Mouse (Mus musculus): Measurements from ENCODE around the gene Otud7a. TPM values are rescaled to one million over a fixed set of nuclear protein-coding genes. Genes with fewer than 3 reads are reported as not detected.
"Not testable (repeated sequence)": the region's sequence is repeated elsewhere in the genome, so short reads cannot be mapped to it uniquely, and the experiment has no call there.

Otud7a gene
- polyA plus RNA-seq, 1 experiment from 2014 or later: 3.2 TPM

- WGBS: 82% methylated on average over 3 of the region's 3 CpGs
- Histone ChIP-seq H3K4me1 (ENCODE audit: control insufficient read depth, insufficient read depth, low read depth, low read length) (peaks cover 15% of the 10 kb centered on the region), H3K9me3 (ENCODE audit: control insufficient read depth, low read length) (no peaks in the 10 kb centered on the region), H3K36me3 (ENCODE audit: control insufficient read depth, insufficient read depth, low read length) (no peaks in the 10 kb centered on the region), H3K9ac (ENCODE audit: low read depth, low read length) (no peak overlapping the region), H3K4me3 (ENCODE audit: low read length) (no peak overlapping the region), H3K4me2 (ENCODE audit: low read length) (no peak overlapping the region), H3K27ac (ENCODE audit: low read depth, low read length) (no peak overlapping the region), H3K27me3 (replicated peaks; ENCODE audit: control insufficient read depth, insufficient read depth, low read length) (no peaks in the 10 kb centered on the region)
- ATAC-seq: no peak
Measured at GRCm38 (mm10) chr7:63665496-63665895, 220.9 kb downstream of the Otud7a start.

DNA sequence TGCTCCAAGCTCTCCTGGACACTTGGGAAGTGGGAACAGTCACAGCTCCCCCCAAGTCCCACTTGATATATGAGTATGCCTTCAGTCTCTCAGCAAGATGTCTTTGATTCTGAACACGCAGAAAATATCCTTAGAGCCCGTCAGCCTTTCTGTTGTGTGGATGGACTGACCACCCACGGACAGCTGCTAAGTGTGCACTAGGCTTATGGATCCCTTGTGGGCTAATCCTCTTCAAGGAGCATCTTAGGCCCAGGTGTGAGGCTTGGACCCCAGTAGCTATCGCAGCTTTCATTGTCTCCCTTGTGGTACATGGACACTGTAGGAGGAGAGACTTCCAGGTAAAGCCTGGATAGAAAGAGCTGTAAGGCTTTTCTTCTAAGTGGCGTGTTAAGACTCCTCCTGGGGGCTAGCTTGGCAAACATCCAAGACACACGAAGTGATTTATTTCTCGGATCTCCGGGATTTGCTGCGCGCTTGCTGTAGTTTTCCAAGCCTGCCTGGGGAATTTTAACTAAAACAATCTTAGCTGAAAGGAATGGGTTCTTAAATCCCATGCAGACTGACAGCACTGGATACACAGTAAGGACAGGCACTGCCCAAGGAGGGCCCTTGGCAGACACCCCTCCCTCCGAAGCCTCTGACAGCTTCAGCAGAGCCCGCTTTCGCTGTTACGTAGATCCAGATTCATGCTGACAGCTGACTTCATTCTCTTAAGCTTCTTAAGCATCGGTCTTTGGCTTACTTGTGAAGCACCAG is 223.6 kb downstream of the Otud7a start:
- peak overlapping the region; percentile 56 for H3K27ac ChIP-seq (ENCODE audit: low read depth, low read length)
- H3K27me3 ChIP-seq (replicated peaks; ENCODE audit: control insufficient read depth, insufficient read depth, low read length): no peaks in the 10 kb centered on the region
- H3K9me3 ChIP-seq (ENCODE audit: control insufficient read depth, low read length): no peaks in the 10 kb centered on the region
- no peak overlapping the region for H3K9ac ChIP-seq (ENCODE audit: low read depth, low read length)
- peak overlapping the region; percentile 13 for H3K4me2 ChIP-seq (ENCODE audit: low read length)
- H3K36me3 ChIP-seq (ENCODE audit: control insufficient read depth, insufficient read depth, low read length): no peaks in the 10 kb centered on the region
- peaks cover 15% of the 10 kb centered on the region for H3K4me1 ChIP-seq (ENCODE audit: control insufficient read depth, insufficient read depth, low read depth, low read length)
- no peak overlapping the region for H3K4me3 ChIP-seq (ENCODE audit: low read length)
- ATAC-seq: peak; percentile 51
- WGBS: 28% methylated on average over 15 of the region's 15 CpGs

- 55% methylated on average over 14 of the region's 14 CpGs for WGBS
- no peak overlapping the region for H3K4me3 ChIP-seq (ENCODE audit: low read length)
- peaks cover 15% of the 10 kb centered on the region for H3K4me1 ChIP-seq (ENCODE audit: control insufficient read depth, insufficient read depth, low read depth, low read length)
- no peaks in the 10 kb centered on the region for H3K9me3 ChIP-seq (ENCODE audit: control insufficient read depth, low read length)
- H3K27ac ChIP-seq (ENCODE audit: low read depth, low read length): peak overlapping the region; percentile 30
- no peaks in the 10 kb centered on the region for H3K27me3 ChIP-seq (replicated peaks; ENCODE audit: control insufficient read depth, insufficient read depth, low read length)
- H3K9ac ChIP-seq (ENCODE audit: low read depth, low read length): no peak overlapping the region
- no peaks in the 10 kb centered on the region for H3K36me3 ChIP-seq (ENCODE audit: control insufficient read depth, insufficient read depth, low read length)
- no peak overlapping the region; the same call in 1 of the 2 replicates for H3K4me2 ChIP-seq (ENCODE audit: low read length)
- peak; percentile 73 for ATAC-seq
Measured at GRCm38 (mm10) chr7:63668951-63669350, 224.4 kb downstream of the Otud7a start.

DNA sequence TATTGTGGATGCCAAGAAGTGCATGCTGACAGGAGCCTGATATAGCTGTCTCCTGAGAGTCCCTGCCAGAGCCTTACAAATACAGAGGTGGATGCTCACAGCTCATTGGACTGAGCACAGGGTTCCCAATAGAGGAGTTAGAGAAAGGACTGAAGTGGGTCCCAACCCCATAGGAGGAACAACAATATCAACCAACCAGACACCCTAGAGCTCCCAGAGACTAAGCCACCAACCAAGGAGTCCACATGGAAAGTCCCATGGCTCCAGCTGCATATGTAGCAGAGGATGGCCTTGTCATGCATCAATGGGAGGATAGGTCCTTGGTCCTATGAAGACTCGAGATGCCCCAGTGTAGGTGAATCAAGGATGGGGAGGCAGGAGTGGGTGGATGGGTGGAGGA is 226.4 kb downstream of the Otud7a start:
- H3K9ac ChIP-seq (ENCODE audit: low read depth, low read length); H3K9me3 ChIP-seq (ENCODE audit: control insufficient read depth, low read length); H3K4me2 ChIP-seq (ENCODE audit: low read length); H3K27ac ChIP-seq (ENCODE audit: low read depth, low read length); H3K36me3 ChIP-seq (ENCODE audit: control insufficient read depth, insufficient read depth, low read length); H3K27me3 ChIP-seq (replicated peaks; ENCODE audit: control insufficient read depth, insufficient read depth, low read length); ATAC-seq; H3K4me3 ChIP-seq (ENCODE audit: low read length): not testable (repeated sequence)
- peaks cover 15% of the 10 kb centered on the region for H3K4me1 ChIP-seq (ENCODE audit: control insufficient read depth, insufficient read depth, low read depth, low read length)
- 95% methylated on average over 1 of the region's 1 CpGs for WGBS

GRCm38 (mm10) chr7:63671904-63672303 is 227.4 kb downstream of the Otud7a start:
- ATAC-seq: peak; percentile 73

GRCm38 (mm10) chr7:63676631-63677030 is 232.1 kb downstream of the Otud7a start:
- WGBS: 92% methylated on average over 5 of the region's 5 CpGs
- H3K4me1 ChIP-seq (ENCODE audit: control insufficient read depth, insufficient read depth, low read depth, low read length): no peaks in the 10 kb centered on the region
- no peaks in the 10 kb centered on the region for H3K9me3 ChIP-seq (ENCODE audit: control insufficient read depth, low read length)
- H3K9ac ChIP-seq (ENCODE audit: low read depth, low read length): no peak overlapping the region
- H3K4me2 ChIP-seq (ENCODE audit: low read length): no peak overlapping the region
- no peak overlapping the region for H3K27ac ChIP-seq (ENCODE audit: low read depth, low read length)
- no peaks in the 10 kb centered on the region for H3K36me3 ChIP-seq (ENCODE audit: control insufficient read depth, insufficient read depth, low read length)
- ATAC-seq: no peak
- H3K27me3 ChIP-seq (replicated peaks; ENCODE audit: control insufficient read depth, insufficient read depth, low read length): no peaks in the 10 kb centered on the region
- H3K4me3 ChIP-seq (ENCODE audit: low read length): no peak overlapping the region

More at GRCm38 (mm10) chr7:63671904-63672303, 227.4 kb downstream of the Otud7a start:
- Histone ChIP-seq H3K9ac (ENCODE audit: low read depth, low read length) (no peak overlapping the region), H3K4me2 (ENCODE audit: low read length) (no peak overlapping the region), H3K4me1 (ENCODE audit: control insufficient read depth, insufficient read depth, low read depth, low read length) (peaks cover 15% of the 10 kb centered on the region), H3K36me3 (ENCODE audit: control insufficient read depth, insufficient read depth, low read length) (no peaks in the 10 kb centered on the region), H3K9me3 (ENCODE audit: control insufficient read depth, low read length) (no peaks in the 10 kb centered on the region), H3K27me3 (replicated peaks; ENCODE audit: control insufficient read depth, insufficient read depth, low read length) (no peaks in the 10 kb centered on the region), H3K27ac (ENCODE audit: low read depth, low read length) (no peak overlapping the region), H3K4me3 (ENCODE audit: low read length) (no peak overlapping the region)
- 20% methylated on average over 3 of the region's 3 CpGs for WGBS

DNA sequence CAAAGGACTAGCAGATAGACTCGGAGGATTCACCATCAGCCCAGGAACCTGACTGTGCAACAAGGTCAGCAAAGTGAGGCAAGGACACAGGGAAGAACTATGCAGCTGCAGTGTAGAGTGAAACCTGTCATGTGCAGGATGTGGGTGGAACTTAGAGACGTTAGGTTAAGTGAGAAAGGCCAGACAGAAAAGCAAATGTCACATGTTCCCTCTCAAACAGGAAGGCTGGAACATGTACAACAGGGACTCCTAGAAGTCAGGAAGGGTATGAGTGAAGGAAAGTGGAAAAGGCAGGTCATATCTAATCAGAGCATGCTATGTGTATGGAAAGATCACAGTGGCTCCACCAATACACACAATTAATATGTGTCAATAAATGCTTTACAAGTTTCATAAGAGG is 232.6 kb downstream of the Otud7a start:
- no peak overlapping the region for H3K4me3 ChIP-seq (ENCODE audit: low read length)

GRCm38 (mm10) chr7:63687056-63687455 is 242.5 kb downstream of the Otud7a start:
- H3K4me3 ChIP-seq (ENCODE audit: low read length): no peak overlapping the region
- H3K9me3 ChIP-seq (ENCODE audit: control insufficient read depth, low read length): no peaks in the 10 kb centered on the region
- H3K4me2 ChIP-seq (ENCODE audit: low read length): no peak overlapping the region
- WGBS: 89% methylated on average over 4 of the region's 4 CpGs
- H3K27ac ChIP-seq (ENCODE audit: low read depth, low read length): no peak overlapping the region
- H3K4me1 ChIP-seq (ENCODE audit: control insufficient read depth, insufficient read depth, low read depth, low read length): no peaks in the 10 kb centered on the region
- H3K36me3 ChIP-seq (ENCODE audit: control insufficient read depth, insufficient read depth, low read length): no peaks in the 10 kb centered on the region
- ATAC-seq: no peak
- H3K27me3 ChIP-seq (replicated peaks; ENCODE audit: control insufficient read depth, insufficient read depth, low read length): no peaks in the 10 kb centered on the region
- no peak overlapping the region for H3K9ac ChIP-seq (ENCODE audit: low read depth, low read length)

More for the DNA sequence above, 232.6 kb downstream of the Otud7a start:
- Histone ChIP-seq H3K4me2 (ENCODE audit: low read length) (no peak overlapping the region), H3K27me3 (replicated peaks; ENCODE audit: control insufficient read depth, insufficient read depth, low read length) (no peaks in the 10 kb centered on the region), H3K27ac (ENCODE audit: low read depth, low read length) (no peak overlapping the region), H3K36me3 (ENCODE audit: control insufficient read depth, insufficient read depth, low read length) (no peaks in the 10 kb centered on the region), H3K9me3 (ENCODE audit: control insufficient read depth, low read length) (no peaks in the 10 kb centered on the region), H3K9ac (ENCODE audit: low read depth, low read length) (no peak overlapping the region), H3K4me1 (ENCODE audit: control insufficient read depth, insufficient read depth, low read depth, low read length) (no peaks in the 10 kb centered on the region)
- WGBS: 61% methylated on average over 2 of the region's 2 CpGs
- no peak for ATAC-seq

- Histone ChIP-seq H3K36me3 (ENCODE audit: control insufficient read depth, insufficient read depth, low read length) (no peaks in the 10 kb centered on the region), H3K4me2 (ENCODE audit: low read length) (no peak overlapping the region), H3K4me3 (ENCODE audit: low read length) (no peak overlapping the region), H3K9me3 (ENCODE audit: control insufficient read depth, low read length) (no peaks in the 10 kb centered on the region), H3K4me1 (ENCODE audit: control insufficient read depth, insufficient read depth, low read depth, low read length) (no peaks in the 10 kb centered on the region), H3K27ac (ENCODE audit: low read depth, low read length) (no peak overlapping the region), H3K9ac (ENCODE audit: low read depth, low read length) (no peak overlapping the region), H3K27me3 (replicated peaks; ENCODE audit: control insufficient read depth, insufficient read depth, low read length) (no peaks in the 10 kb centered on the region)
- ATAC-seq: no peak
- 66% methylated on average over 4 of the region's 4 CpGs for WGBS
Measured at GRCm38 (mm10) chr7:63697921-63698320, 253.4 kb downstream of the Otud7a start.
